Comparison of ENCODE assay signal across 20 mouse cellular contexts in genomic region chr5:31741931-31742330, GRCm38 (mm10). TPM values are rescaled to one million over a fixed set of nuclear protein-coding genes. Genes with fewer than 3 reads are reported as not detected.
A peak's percentile ranks its signal among the peaks of the same experiment; 100 is the strongest.
DNase-seq lines count a peak whose midpoint lies in the region; TF ChIP-seq lines count a peak whose summit lies in the region.
"Had no signal": no experiment of that assay in that cellular context is flagged by ENCODE, and none has a peak within 500 bp of the region (broad histone marks: within the 10 kb centered on the region; RNA-seq: fewer than 3 reads in every experiment).

No protein-coding gene starts in this region.

- no peaks in the 10 kb centered on the region for H3K4me1 ChIP-seq in cerebellum, adult 2 months (ENCODE audit: control insufficient read depth, insufficient read depth, low read length)
- H3K4me1 ChIP-seq: embryonic facial prominence, embryonic 12.5 days; embryonic facial prominence, embryonic 15.5 days; hindbrain, embryonic 12.5 days; hindbrain, embryonic 15.5 days had no signal

- H3K4me3 ChIP-seq in cerebellum, adult 2 months (replicated peaks; ENCODE audit: insufficient read depth, low read depth, low read length): no peak overlapping the region
- H3K4me3 ChIP-seq: embryonic facial prominence, embryonic 12.5 days; embryonic facial prominence, embryonic 15.5 days; gastrocnemius, adult 2 months; hindbrain, embryonic 12.5 days; hindbrain, embryonic 15.5 days had no signal

- H3K27ac ChIP-seq in cerebellum, adult 2 months (ENCODE audit: insufficient read depth, low read length): no peak overlapping the region
- H3K27ac ChIP-seq: embryonic facial prominence, embryonic 12.5 days; embryonic facial prominence, embryonic 15.5 days; gastrocnemius, adult 2 months; hindbrain, embryonic 12.5 days; hindbrain, embryonic 15.5 days had no signal

- TF ChIP-seq POLR2A in cerebellum, adult 2 months (IDR thresholded peaks at IDR 0.05; ENCODE audit: borderline replicate concordance, insufficient read depth, low read length): no peak

- TF ChIP-seq CTCF in cerebellum, adult 2 months (IDR thresholded peaks at IDR 0.05; ENCODE audit: borderline replicate concordance, insufficient read depth, low read depth, low read length): no peak

- 69% methylated on average over 1 of the region's 1 CpGs for WGBS in cerebellum, adult 2 months

- no peaks in the 10 kb centered on the region for H3K27me3 ChIP-seq in cerebellum, adult 2 months (ENCODE audit: control insufficient read depth, insufficient read depth, low read length)
- H3K27me3 ChIP-seq: CH12.LX; embryonic facial prominence, embryonic 12.5 days; embryonic facial prominence, embryonic 15.5 days; hindbrain, embryonic 12.5 days; hindbrain, embryonic 15.5 days; Patski had no signal

- DNase-seq in adrenal gland, adult 8-10 months: peak; percentile 24
- no peak for DNase-seq in adrenal gland, postnatal 4 days (ENCODE audit: low spot score in 2 of 2)
- DNase-seq in adipocyte (ENCODE audit: low spot score): peak; percentile 62
- DNase-seq in adrenal gland, postnatal 14 days: peak; percentile 32
- no peak for DNase-seq in lung, postnatal 25 days (ENCODE audit: low spot score)
- DNase-seq in cerebellum, adult 2 months: no peak
- DNase-seq: B cell, adult 2 months; cerebellum, adult 18-20 months; cerebellum, adult 9-11 months; cerebellum, postnatal 25 days; forebrain, postnatal 0 days; gastrocnemius, adult 2 months; gastrocnemius, postnatal 14 days; kidney, adult 8-10 months had no signal

RNA-seq across cellular contexts. Expression of gene Babam2, which starts 44.4 kb away (rescaled TPM):
- total RNA-seq in adrenal gland, adult 8-10 months (2022): 100 to 1,000 TPM; 109 to 127 (median 118) TPM
- 100 to 1,000 TPM in 1 of 2 experiments, 10 to 100 TPM in 1; 99.6 to 107 TPM for total RNA-seq in adrenal gland, postnatal 4 days (2021)
- 65.4 and 72.3 TPM in 2 replicates for total RNA-seq in adrenal gland, postnatal 14 days (2021)
- polyA plus RNA-seq in cerebellum, adult 2 months (2012; rRNA removed): 42.8 and 43.5 TPM in 2 replicates

RNA-seq across cellular contexts. Expression of gene Rbks, which starts 44.5 kb away (rescaled TPM):
- 10 to 100 TPM in 3 of 4 experiments, 1 to 10 TPM in 1; 8.9 to 14.8 (median 10.5) TPM for total RNA-seq in adrenal gland, adult 8-10 months (2022)
- total RNA-seq in adrenal gland, postnatal 4 days (2021): 10 to 100 TPM in 1 of 2 experiments, 1 to 10 TPM in 1; 9.8 to 12.6 TPM
- 10.2 and 10.3 TPM in 2 replicates for total RNA-seq in adrenal gland, postnatal 14 days (2021)
- polyA plus RNA-seq in cerebellum, adult 2 months (2012; rRNA removed): 4.2 and 4.4 TPM in 2 replicates

Comparison
In these comparisons a context has a peak if more than half of its experiments do, and no peak if none do; other contexts are left out.
1. DNase-seq: peak in adrenal gland, adult 8-10 months (single experiment), adipocyte (single experiment) and adrenal gland, postnatal 14 days (single experiment); none in adrenal gland, postnatal 4 days (0 of 2), lung, postnatal 25 days (single experiment) and cerebellum, adult 2 months (0 of 2).